Mouse (Mus musculus) kidney, embryonic 14.5 days (tissue): ENCODE measurements around the gene Gm340. TPM values are rescaled to one million over a fixed set of nuclear protein-coding genes. Genes with fewer than 3 reads are reported as not detected.

Experiments used
- ATAC-seq: fragments of 200-750 bp; cut with Nextera tagmentation; 2 replicates; pipeline ENCODE4 v1.8.0; 2017; ENCODE audit warnings: moderate number of reproducible peaks, mild to moderate bottlenecking, moderate TSS enrichment, moderate library complexity; ENCODE audit not compliant: low FRiP score, low TSS enrichment
- H3K27ac ChIP-seq: fragments of 300-500 bp; sonication (generic); 2 replicates; pipeline ENCODE4 v1.5.1; 2014; ENCODE audit warnings: low read depth, mild to moderate bottlenecking, low read length, moderate library complexity, mixed read lengths
- H3K27me3 ChIP-seq: fragments of 300-500 bp; sonication (generic); 2 replicates; pipeline ENCODE4 v1.6.1; 2014; ENCODE audit warnings: mild to moderate bottlenecking, low read length; ENCODE audit not compliant: control insufficient read depth, insufficient read depth
- H3K36me3 ChIP-seq: fragments of 300-500 bp; sonication (generic); 2 replicates; pipeline ENCODE4 v1.6.1; 2014; ENCODE audit warnings: low read length, mixed read lengths; ENCODE audit not compliant: control insufficient read depth, insufficient read depth
- H3K4me1 ChIP-seq: fragments of 300-500 bp; sonication (generic); 2 replicates; pipeline ENCODE4 v1.6.1; 2014; ENCODE audit warnings: low read length, mixed read lengths; ENCODE audit not compliant: control insufficient read depth, insufficient read depth
- H3K4me2 ChIP-seq: fragments of 300-500 bp; sonication (generic); replicated peaks from 2 replicates; pipeline ENCODE4 v1.6.1; 2014; ENCODE audit warnings: low read depth, mild to moderate bottlenecking, low read length
- H3K4me3 ChIP-seq: fragments of 300-500 bp; sonication (generic); 2 replicates; pipeline ENCODE4 v1.5.1; 2014; ENCODE audit warnings: mild to moderate bottlenecking, low read length
- H3K9ac ChIP-seq: fragments of 300-500 bp; sonication (generic); 2 replicates; pipeline ENCODE4 v1.6.1; 2014; ENCODE audit warnings: low read depth, mild to moderate bottlenecking, low read length, moderate library complexity
- H3K9me3 ChIP-seq: fragments of 300-500 bp; sonication (generic); 2 replicates; pipeline ENCODE4 v1.6.1; 2016; ENCODE audit warnings: low read length; ENCODE audit not compliant: control insufficient read depth
- WGBS: fragments of 180-500 bp; shearing (Covaris S2); extraction: QIAGEN DNeasy Blood & Tissue Kit; methylation state at CpG from one replicate; pipeline ENCODE4 v1.1.7; 2014; 5-methylcytosine and 5-hydroxymethylcytosine counted together
- microRNA-seq: library from miRNA; unstranded; fragments of <30 nt; microRNA quantifications from one replicate; pipeline ENCODE4, GENCODE M21; 2016
- polyA plus RNA-seq: library from polyadenylated mRNA; unstranded; fragments of >200 nt; fragmentation: Nextera tagmentation; extraction: Ambion mirVana; gene quantifications from 2 replicates; pipeline ENCODE4 v1.2.1, GENCODE M21; 2014

Gm340 gene
- polyA plus RNA-seq, 1 experiment from 2014 or later, result 4.7 TPM

GRCm38 (mm10) chr19:41618771-41619385, 36.7 kb downstream of the Gm340 start:
- Histone ChIP-seq H3K4me2 (no peak overlapping the region), H3K27me3 (peaks cover 8% of the 10 kb centered on the region; the same call in 1 of the 2 replicates), H3K27ac (no peak overlapping the region), H3K9ac (no peak overlapping the region), H3K4me1 (0 out of 2 replicates have a peak, but pooled peaks cover 3% of the 10 kb centered on the region), H3K36me3 (no peaks in the 10 kb centered on the region), H3K9me3 (no peaks in the 10 kb centered on the region), H3K4me3 (no peak overlapping the region)
- ATAC-seq, result peak; percentile 51; the same call in 1 of the 2 replicates
- WGBS, result 37% methylated on average over 19 of the region's 19 CpGs

GRCm38 (mm10) chr19:41620366-41621092, 38.4 kb downstream of the Gm340 start:
- Histone ChIP-seq H3K27me3 (peaks cover 4% of the 10 kb centered on the region; the same call in 1 of the 2 replicates), H3K4me2 (no peak overlapping the region), H3K27ac (no peak overlapping the region), H3K4me1 (0 out of 2 replicates have a peak, but pooled peaks cover 3% of the 10 kb centered on the region), H3K9me3 (0 out of 2 replicates have a peak, but pooled peaks cover 3% of the 10 kb centered on the region), H3K36me3 (no peaks in the 10 kb centered on the region), H3K9ac (no peak overlapping the region), H3K4me3 (no peak overlapping the region)
- no peak for ATAC-seq
- 79% methylated on average over 14 of the region's 14 CpGs for WGBS

- 0 out of 2 replicates have a peak, but pooled peaks cover 3% of the 10 kb centered on the region for H3K9me3 ChIP-seq
- no peak overlapping the region for H3K4me2 ChIP-seq
- H3K9ac ChIP-seq, result no peak overlapping the region
- no peaks in the 10 kb centered on the region for H3K27me3 ChIP-seq
- H3K27ac ChIP-seq, result no peak overlapping the region
- no peaks in the 10 kb centered on the region for H3K36me3 ChIP-seq
- no peak overlapping the region for H3K4me3 ChIP-seq
- no peaks in the 10 kb centered on the region for H3K4me1 ChIP-seq
- no peak for ATAC-seq
- WGBS, result 84% methylated on average over 11 of the region's 11 CpGs
These were observed 46.8 kb downstream of the Gm340 start for GRCm38 (mm10) chr19:41628970-41629369.

DNA sequence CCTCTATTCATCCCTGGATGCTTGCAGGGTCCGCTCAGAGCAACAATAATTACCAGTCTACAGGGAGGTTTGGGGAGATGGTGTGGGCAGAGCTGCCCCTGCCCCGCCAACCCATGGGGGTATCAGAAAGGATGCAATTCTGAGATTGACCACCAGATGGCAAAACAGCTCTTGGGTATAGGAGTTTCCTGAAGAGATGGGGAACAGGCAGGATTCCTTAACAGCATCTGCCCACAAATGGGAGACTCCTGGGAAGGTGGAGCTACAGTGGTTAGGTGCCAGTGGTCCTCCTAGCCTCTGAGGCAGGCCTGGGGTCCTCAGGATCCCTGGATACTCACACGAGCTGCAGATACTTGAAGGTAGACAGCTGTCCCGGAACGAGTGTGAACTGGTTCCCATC, 47.4 kb downstream of the Gm340 start:
- Histone ChIP-seq H3K9ac (no peak overlapping the region), H3K4me1 (no peaks in the 10 kb centered on the region), H3K9me3 (0 out of 2 replicates have a peak, but pooled peaks cover 3% of the 10 kb centered on the region), H3K27me3 (no peaks in the 10 kb centered on the region), H3K4me2 (no peak overlapping the region), H3K27ac (no peak overlapping the region), H3K36me3 (no peaks in the 10 kb centered on the region), H3K4me3 (no peak overlapping the region)
- WGBS, result 51% methylated on average over 5 of the region's 5 CpGs
- ATAC-seq, result peak; percentile 32; the same call in 1 of the 2 replicates

DNA sequence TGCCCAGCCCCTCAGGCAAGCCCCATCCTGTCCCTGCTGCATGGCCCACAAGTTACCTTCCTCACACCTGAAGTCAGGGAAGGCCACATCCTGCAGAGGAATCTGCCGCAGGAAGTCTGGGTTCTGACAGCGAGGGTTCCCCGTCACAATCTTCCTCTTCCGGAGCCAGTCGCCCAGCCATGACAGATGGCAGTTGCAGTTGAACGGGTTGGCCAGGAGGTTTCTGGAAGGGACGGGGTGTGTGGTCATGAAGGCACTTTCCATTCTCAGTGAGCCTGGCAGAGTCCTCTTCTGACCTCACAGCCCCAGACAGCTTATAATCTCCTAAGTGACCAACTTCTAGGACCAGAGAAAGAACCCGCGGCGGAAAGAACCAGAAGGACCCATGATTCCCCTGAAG, 51.9 kb downstream of the Gm340 start:
- Histone ChIP-seq H3K27me3 (no peaks in the 10 kb centered on the region), H3K9me3 (no peaks in the 10 kb centered on the region), H3K36me3 (no peaks in the 10 kb centered on the region), H3K9ac (no peak overlapping the region), H3K4me1 (no peaks in the 10 kb centered on the region), H3K4me2 (no peak overlapping the region), H3K27ac (no peak overlapping the region), H3K4me3 (no peak overlapping the region)
- ATAC-seq, result no peak
- 73% methylated on average over 10 of the region's 10 CpGs for WGBS

DNA sequence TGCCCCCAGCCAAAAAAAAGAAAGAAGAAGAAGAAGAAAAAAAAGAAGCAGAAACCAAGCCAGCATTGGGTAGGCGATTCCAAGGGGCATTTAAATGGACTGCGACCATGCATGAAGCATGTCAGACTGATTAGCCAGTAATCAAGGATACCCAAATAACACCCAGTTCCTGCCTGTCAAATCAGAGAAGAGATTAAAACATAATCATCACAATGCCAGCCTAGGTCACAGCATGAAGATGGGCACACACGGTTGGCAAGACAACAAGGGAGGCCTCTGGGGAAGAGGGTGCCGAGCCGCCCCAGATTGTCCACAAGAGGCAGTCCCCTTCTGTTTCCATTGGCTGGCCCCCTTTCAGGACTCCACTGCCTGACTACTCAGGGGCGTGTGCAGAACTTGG, 52.8 kb downstream of the Gm340 start:
- 68% methylated on average over 6 of the region's 6 CpGs for WGBS
- no peak for ATAC-seq
- no peak overlapping the region for H3K4me2 ChIP-seq
- no peak overlapping the region for H3K4me3 ChIP-seq
- H3K36me3 ChIP-seq, result no peaks in the 10 kb centered on the region
- H3K4me1 ChIP-seq, result no peaks in the 10 kb centered on the region
- no peaks in the 10 kb centered on the region for H3K9me3 ChIP-seq
- H3K27me3 ChIP-seq, result no peaks in the 10 kb centered on the region
- no peak overlapping the region for H3K27ac ChIP-seq
- no peak overlapping the region for H3K9ac ChIP-seq

Small RNA genes lying within 50 kb of the gene (microRNA-seq; reads per million reads assigned to microRNA genes)
- not detected for gene Mir8091

Other genes starting within 250 kb of the Gm340 start
- gene Pik3ap1, start 197.3 kb upstream of the Gm340 start, polyA plus RNA-seq, result 0.77 and 1.6 TPM in 2 replicates
- gene Lcor, start 99.7 kb upstream of the Gm340 start, polyA plus RNA-seq, result 18.0 and 19.7 TPM in 2 replicates
- gene Slit1, start 161.3 kb downstream of the Gm340 start, polyA plus RNA-seq, result 4.7 and 6.0 TPM in 2 replicates
- 23.9 and 38.1 TPM in 2 replicates for gene Arhgap19, start 219.7 kb downstream of the Gm340 start, polyA plus RNA-seq
- 5.7 and 6.6 TPM in 2 replicates for gene Frat1, start 247.6 kb downstream of the Gm340 start, polyA plus RNA-seq